Mouse (Mus musculus): ENCODE measurements around the gene Hlcs.

Gene Hlcs

GRCm38 (mm10) chr16:94094251-94095108 is 218.9 kb downstream of the Hlcs start:
- no peak for DNase-seq (ENCODE audit: low spot score in 2 of 2)

GRCm38 (mm10) chr16:94093151-94093863 is 220.1 kb downstream of the Hlcs start:
- DNase-seq (ENCODE audit: low spot score in 2 of 2) = no peak

GRCm38 (mm10) chr16:94092511-94093150 is 220.7 kb downstream of the Hlcs start:
- no peak for DNase-seq (ENCODE audit: low spot score in 2 of 2)

DNA sequence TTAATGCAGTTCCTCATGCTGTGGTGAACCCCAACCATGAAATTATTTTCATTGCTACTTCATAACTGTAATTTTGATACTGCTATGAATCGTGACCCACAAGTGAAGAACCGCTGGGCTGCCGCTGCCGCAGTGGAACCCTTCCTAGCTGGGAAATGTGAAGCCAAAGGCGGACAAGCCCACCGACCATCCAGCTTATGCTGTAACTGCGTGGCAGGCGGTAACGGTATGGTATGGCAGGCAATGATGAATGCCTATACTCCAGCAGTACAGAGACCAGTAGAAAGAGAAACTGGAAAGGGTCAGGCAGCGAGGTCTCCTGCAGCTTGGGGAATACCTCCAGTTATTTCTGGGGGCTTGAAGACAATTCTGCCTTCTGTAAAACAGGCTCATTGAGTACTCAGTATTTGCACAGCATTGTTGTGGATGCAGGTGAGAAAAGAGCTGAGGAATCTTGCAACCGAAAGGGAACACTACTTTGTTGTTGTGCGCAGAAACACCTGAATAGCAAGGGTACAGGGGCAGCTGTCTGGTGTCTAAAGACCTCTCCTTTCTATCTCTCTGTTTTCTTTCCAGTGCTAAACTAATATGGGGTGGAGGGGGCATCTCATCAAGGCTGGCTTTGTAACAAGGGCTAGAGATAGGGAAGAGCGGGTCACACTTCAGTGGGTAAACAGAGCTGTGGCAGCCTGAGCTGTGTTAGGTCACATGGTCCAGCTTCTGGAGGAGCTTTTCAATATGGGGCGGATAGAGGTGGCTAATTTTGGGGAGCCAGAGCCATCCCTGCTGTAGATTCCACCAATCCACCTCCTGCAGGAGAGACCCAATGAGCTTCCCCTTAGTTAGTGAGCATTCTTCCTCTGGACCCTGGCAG is 224.3 kb downstream of the Hlcs start:
- DNase-seq (ENCODE audit: low spot score in 2 of 2) = no peak

DNA sequence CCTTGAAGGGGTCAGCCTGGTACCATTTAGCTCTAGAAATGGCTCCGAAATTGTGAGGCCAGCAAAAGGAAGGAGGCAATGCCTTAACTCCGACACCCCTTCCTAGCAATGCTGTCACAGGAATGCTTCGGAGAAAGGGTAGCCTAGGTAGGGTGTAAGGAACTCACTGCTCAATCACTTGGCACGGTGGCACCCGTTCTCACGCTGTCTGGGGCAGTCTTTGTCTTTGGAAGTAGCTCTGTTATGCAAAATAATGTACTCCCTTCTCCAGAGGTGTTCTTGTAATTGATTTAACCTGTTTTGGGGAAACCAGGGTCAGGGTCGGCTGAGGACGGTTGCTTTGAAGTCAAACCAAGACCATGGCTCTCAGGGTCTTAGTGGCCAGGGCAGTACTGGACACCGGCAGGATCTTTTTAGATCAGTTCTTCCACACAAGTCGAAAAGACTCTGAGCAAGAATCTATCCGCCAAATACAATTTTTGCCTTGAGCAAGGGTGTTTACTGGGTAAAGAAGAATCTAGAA is 225.1 kb downstream of the Hlcs start:
- DNase-seq (ENCODE audit: low spot score in 2 of 2) = no peak

GRCm38 (mm10) chr16:94087570-94088225 is 225.7 kb downstream of the Hlcs start:
- DNase-seq (ENCODE audit: low spot score in 2 of 2) = no peak

- DNase-seq (ENCODE audit: low spot score in 2 of 2) = no peak
These were observed 226.4 kb downstream of the Hlcs start for GRCm38 (mm10) chr16:94086701-94087569.

DNA sequence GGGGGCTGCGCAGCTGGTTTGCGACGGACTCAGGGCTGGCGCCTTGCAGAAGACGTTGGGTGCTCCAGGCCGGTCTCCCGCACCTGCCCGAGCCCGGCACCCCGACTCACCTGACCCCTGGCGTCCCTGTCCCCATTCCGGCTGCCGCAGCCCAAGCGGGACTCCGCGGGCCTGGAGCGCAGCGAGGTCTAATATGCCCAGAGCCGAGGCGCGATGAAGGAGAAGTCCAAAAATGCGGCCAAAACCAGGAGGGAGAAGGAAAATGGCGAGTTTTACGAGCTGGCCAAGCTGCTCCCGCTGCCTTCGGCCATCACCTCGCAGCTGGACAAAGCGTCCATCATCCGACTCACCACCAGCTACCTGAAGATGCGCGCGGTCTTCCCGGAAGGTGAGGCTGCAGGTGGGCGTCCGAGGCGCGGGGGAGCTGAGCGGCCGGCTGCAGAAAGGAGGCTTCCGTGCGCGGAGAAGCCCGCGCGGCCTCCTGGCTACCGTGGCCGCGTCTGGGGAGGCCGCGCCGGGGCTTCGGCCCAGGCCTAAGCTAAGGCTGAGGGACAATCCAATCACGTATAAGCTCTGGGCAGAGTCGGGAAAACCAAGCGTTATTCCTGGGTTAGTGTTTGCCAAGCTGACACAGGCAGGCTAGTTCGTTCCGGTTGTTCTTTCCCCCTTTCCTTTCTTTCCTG is 227.6 kb downstream of the Hlcs start:
- DNase-seq (ENCODE audit: low spot score in 2 of 2) = no peak

GRCm38 (mm10) chr16:94084711-94085602 is 228.4 kb downstream of the Hlcs start, which contains the start of gene Sim2:
TSS of gene Sim2 (plus strand) at chr16:94084931.
- DNase-seq (ENCODE audit: low spot score in 2 of 2) = no peak

DNA sequence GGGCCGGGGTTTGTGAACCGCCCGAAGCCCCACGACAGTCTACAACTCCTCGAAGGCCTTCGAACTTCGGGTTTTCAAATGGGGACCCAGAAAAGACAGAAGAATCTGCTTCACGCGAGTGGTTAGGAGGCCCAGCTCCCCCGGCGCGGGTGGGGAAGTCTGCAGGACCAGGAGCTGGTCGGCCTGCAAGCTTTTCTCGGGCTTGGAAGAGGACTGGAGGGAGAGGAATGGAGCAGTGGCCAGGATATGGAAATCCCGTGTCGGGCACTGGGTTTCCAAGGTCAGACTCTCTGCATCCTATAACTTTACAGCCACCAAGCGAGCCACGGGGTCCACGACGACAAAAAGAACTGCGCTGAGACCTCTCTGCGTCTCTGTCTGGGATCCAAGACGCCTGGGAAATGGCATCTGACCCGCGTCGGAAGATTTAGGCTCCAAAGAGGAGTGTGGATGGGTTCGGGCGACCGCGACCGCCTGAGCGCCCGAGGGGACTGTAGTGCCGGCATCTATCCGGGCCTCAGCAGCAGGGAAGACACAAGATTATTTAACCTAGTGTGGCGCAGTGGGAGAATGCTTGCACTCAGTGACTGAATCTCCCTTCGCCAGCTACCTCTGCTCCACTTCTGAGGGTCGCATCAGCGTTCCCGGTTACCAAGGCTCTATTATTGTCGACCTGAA is 229.4 kb downstream of the Hlcs start:
- DNase-seq (ENCODE audit: low spot score in 2 of 2) = no peak

DNA sequence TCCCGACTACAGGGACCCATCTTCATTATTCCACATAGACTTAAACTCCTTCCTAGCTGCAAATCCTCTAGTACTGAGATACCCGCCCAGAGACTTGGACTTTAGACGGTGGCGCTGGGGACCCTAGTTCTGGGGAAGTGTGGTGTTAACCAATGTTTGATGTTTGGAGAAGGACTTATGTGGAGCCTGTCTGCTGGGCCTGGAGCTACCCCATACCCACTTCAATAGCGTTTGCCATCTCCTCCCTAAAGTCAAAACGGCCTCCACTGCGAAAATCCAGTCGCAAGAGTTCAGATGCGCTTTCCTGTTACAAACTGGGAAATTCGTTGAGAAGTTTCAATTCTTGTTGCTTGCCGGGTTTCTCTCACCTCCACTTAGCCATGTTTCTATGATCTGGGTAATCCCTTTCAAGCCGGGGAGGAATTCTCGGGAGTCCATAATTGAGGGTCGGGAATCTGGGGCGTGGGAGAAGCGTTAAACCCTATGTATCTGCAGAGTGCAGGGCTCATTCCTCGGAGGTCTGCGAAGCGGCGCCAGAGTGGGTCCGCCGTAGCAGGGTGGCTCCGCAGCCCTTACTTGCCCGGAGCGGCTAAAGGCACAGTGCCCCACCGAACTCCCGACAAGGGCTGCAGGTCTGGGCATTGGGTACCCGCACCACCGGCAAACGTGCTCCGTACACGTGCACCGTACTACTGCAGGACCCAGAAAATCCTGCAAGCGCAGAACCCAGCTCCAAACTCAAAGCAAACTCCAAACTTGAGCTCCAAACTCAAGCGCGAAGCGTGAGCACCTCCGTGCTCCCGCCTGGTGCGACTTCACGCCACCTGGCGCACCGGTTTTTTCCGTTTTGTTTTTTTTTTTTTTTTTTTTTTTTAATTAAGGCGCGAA is 230.2 kb downstream of the Hlcs start:
- DNase-seq (ENCODE audit: low spot score in 2 of 2) = no peak

DNA sequence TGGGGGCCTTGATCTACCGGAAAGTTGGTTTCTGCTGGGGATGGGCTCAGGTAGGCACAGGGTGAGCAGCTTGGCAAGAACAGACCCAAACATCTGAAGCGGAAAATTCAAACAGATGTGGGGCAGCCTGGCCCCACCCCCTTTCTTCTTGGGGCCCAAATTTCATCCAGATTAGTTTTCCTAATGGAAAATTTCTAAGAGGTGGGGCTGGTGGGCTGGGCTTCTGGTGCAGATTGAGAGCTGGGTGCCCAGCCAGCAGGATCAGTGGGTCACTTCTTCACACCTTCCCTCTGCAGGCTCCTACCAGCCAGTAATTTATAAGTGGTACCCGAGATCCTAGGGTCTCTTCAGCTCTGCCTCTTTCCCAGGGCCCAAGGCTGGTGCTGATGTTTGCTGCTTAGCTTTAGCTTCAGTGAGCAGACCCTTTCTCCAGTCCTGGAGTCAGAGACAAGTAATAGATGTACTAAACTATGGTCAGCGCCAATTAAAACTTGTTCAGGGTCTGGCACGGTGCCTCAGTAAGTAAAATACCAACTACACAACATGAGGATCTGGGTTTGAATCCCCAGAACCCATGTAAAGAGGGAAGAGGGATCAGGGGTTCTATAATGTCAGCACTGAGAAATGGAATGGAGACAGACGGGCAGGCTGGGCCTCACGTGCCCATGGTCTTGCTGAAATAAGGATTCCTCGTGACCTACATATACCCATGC is 231.2 kb downstream of the Hlcs start:
- no peak for DNase-seq (ENCODE audit: low spot score in 2 of 2)

- no peak for DNase-seq (ENCODE audit: low spot score in 2 of 2)
These were observed 231.8 kb downstream of the Hlcs start for GRCm38 (mm10) chr16:94081596-94081995.

DNA sequence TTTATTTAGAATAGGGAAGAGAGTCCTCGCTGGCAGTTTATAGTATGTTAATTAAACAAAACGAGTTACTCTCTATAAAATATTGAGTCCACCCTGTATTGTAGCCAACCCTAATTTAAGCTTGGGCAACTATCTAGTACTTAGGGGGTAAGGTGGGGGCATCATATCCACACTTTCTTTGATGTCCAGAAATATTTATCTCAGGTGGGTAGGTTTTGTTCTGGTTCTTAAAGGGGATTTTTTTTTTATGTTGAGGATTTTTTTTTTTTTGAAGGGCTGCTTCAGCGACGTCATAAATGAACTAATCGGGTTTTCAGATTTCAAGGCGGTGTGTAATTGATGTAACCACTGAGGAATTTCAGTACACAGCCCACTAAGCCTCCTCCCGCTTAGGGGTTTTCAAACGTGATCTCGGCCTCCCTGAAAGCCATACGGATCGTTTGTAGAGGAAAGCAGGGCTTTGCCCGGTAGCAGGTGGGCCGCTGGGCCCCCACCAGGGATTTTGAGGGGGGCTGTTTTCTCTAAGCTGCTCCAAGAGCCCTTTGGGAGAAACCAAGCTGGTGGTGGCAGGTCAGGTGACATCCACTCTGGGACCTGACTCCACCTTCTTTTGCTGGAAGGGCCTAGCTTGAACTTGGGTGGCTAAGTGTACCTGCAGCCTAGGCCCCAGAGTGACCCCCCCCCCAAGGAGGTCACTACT is 233.4 kb downstream of the Hlcs start:
- no peak for DNase-seq (ENCODE audit: low spot score in 2 of 2)

Data from thymus, postnatal 10 days (tissue).